Mouse (Mus musculus): ENCODE measurements around the gene Acvr2a. TPM values are rescaled to one million over a fixed set of nuclear protein-coding genes. Genes with fewer than 3 reads are reported as not detected.

Gene Acvr2a
- polyA plus RNA-seq, 1 experiment from 2014 or later: 42.8 TPM

DNA sequence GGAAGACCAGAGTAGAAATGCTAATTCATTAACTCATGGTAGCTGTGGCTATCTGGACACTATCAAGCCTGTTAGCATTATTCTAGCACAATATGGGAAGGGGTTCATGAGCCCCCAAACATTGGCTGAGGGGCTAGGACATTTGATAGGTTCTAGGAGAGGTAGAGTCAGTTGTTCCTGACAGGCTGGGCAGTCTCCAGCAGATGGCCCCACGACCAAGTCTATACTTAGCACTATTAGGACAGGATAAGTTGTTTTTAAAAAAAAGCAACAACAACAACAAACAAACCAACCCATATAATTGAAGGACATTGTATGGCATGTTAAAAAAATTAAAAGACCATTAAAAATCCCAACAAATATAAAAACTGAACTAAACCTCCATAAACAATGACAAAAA is 100.3 kb downstream of the Acvr2a start:
- Histone ChIP-seq H3K27ac (no peak overlapping the region), H3K9me3 (no peaks in the 10 kb centered on the region), H3K4me3 (replicated peaks) (no peak overlapping the region), H3K27me3 (no peaks in the 10 kb centered on the region), H3K4me2 (no peak overlapping the region), H3K9ac (no peak overlapping the region), H3K4me1 (no peaks in the 10 kb centered on the region), H3K36me3 (replicated peaks) (peaks cover 30% of the 10 kb centered on the region)
- WGBS: 91% methylated on average over 1 of the region's 1 CpGs
- ATAC-seq (ENCODE audit: low FRiP score): no peak

DNA sequence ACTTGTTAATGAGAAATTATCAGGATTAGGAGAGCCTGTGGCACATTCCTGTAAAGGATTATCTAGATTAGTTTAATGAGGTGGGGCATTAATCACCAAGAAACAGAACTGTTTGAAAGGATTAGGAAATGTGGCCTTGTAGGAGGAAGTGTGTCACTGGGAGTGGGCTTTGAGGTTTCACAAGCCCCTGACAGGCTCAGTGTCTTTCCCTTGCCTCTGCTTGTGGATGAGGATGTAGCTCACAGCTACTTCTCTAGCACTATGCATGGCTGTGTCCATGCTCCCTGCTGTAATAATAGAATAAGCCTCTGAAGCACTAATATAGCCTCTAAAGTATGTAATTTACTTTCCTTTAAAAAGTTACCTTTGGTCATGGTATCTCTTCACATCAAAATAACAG is 101.9 kb downstream of the Acvr2a start:
- Histone ChIP-seq H3K36me3 (replicated peaks) (peaks cover 30% of the 10 kb centered on the region), H3K4me1 (no peaks in the 10 kb centered on the region), H3K27me3 (no peaks in the 10 kb centered on the region), H3K9me3 (no peaks in the 10 kb centered on the region), H3K4me2 (no peak overlapping the region), H3K4me3 (replicated peaks) (no peak overlapping the region), H3K9ac (no peak overlapping the region), H3K27ac (no peak overlapping the region)
- ATAC-seq (ENCODE audit: low FRiP score): no peak

DNA sequence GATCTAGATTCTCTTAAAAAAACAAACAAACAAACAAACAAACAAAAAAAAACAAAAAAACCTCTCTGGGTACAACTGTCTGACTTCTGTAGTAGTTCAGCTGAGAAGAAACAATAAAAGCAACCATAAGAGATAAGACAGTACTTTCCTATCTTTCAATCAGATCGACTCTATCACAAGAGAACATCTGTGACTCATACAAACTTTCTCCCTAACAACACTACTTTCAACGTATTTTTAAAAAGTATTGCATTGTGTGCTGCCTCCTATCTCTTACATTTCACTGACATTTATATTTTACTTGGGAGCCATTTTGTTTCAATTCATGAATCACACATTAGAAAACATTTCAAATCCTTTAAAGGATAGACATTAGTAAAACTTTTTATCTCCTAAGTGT is 121.1 kb downstream of the Acvr2a start:
- ATAC-seq (ENCODE audit: low FRiP score): no peak
- no peaks in the 10 kb centered on the region for H3K4me1 ChIP-seq
- no peaks in the 10 kb centered on the region for H3K9me3 ChIP-seq
- no peak overlapping the region for H3K4me3 ChIP-seq (replicated peaks)
- no peaks in the 10 kb centered on the region for H3K27me3 ChIP-seq
- no peak overlapping the region for H3K9ac ChIP-seq
- 92% methylated on average over 2 of the region's 2 CpGs for WGBS
- H3K27ac ChIP-seq: no peak overlapping the region
- H3K4me2 ChIP-seq: no peak overlapping the region
- H3K36me3 ChIP-seq (replicated peaks): peaks cover 19% of the 10 kb centered on the region

DNA sequence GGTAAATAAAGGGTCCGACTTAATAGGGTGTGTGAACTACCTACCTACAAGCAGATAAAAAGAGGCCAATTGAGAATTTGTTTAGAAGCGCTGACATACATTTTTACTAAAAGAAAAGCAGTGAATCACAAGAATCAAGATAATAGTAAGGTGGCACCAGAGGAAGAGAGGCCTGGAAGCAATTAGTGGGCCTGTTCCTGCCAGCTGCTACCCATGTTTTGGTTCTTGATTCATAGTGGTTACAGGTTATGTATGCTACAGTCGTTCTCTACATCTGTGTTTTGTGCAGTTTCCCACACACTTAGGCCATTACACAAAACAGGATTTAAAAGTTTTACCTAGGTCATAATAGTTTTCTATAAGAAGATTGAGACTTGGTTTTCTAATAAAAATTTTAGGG is 133.9 kb downstream of the Acvr2a start:
- no peak for ATAC-seq (ENCODE audit: low FRiP score)
- WGBS: 79% methylated on average over 3 of the region's 3 CpGs
- H3K27ac ChIP-seq: no peak overlapping the region
- H3K36me3 ChIP-seq (replicated peaks): no peaks in the 10 kb centered on the region
- peaks cover 7% of the 10 kb centered on the region for H3K4me1 ChIP-seq
- peak overlapping the region; percentile 66 for H3K4me2 ChIP-seq
- no peak overlapping the region for H3K9ac ChIP-seq
- H3K9me3 ChIP-seq: no peaks in the 10 kb centered on the region
- H3K4me3 ChIP-seq (replicated peaks): peak overlapping the region; percentile 83
- no peaks in the 10 kb centered on the region for H3K27me3 ChIP-seq

DNA sequence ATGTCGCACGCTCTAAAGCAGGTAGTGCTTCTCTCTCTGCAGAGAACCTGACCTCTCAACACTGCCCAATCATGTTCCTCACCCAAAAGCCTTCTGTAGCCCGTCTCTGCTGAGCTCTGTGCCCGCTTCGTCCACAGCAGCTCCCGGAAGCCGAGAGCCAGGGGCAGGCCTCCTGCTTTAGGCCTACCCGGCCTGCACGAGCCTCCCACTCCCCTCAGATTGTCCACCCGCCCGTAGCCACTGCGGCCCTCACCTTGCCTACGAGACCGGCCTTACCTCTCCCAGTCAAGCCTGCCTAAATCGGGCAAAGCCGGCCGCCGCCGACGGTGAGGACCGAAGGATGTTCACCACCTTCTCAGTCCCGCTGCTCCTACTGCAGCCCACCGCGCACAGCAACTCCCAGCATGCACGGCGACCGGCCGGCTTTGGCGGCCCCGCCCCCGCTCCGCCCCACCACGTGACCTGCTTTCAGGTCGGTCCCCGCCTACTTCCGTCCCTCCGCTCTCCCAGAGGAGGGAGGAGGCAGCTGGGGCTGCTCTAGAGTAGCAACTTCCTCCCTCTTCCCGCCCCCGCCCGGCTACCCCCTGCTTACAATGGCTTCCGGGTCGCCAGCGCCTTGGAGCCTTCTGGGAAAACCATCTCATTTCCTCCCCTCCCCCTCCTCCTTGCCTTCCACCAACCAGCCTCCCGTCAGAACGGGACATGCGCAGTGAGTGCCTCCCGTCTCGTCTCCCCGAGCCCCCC is 135.1 kb downstream of the Acvr2a start, which contains the start of gene Mbd5:
TSS of gene Mbd5 (plus strand) at position 668 of the 744 bp plus-strand sequence.
- Histone ChIP-seq H3K27ac (peak within 1 kb of the TSS; percentile 95), H3K4me2 (peak within 1 kb of the TSS; percentile 66), H3K9ac (peak within 1 kb of the TSS; percentile 91), H3K4me1 (peaks cover 7% of the 10 kb centered on the region), H3K9me3 (no peaks in the 10 kb centered on the region), H3K27me3 (no peaks in the 10 kb centered on the region), H3K36me3 (replicated peaks) (no peaks in the 10 kb centered on the region), H3K4me3 (replicated peaks) (peak within 1 kb of the TSS; percentile 83)
- ATAC-seq (ENCODE audit: low FRiP score): peak; percentile 99
- 0% methylated on average over 48 of the region's 49 CpGs for WGBS

DNA sequence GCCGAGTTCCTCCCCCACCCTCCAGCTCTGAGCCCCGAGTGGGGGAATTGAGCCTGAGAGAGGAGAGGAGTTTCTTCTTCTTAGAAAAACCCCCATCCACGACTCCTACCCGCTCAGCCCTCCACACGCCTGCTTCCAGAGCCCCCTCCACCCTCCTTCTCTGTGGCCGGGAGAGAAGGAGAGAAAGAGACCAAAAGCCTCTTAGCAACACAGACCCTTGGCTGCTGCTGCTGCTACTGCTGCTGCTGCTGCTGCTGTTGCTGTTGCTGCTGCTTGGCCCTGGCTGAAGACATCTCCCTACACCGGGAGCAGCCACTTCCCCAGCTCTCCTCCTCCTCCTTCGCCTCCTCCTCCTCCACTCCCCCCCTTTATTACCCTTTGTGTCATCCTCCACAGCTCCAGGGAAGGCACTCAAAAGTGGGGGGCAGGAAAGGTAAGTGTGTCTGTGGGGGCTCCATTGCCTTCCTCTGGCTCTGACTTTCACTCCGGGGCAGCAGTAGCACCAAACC is 135.9 kb downstream of the Acvr2a start:
- H3K4me1 ChIP-seq: peaks cover 7% of the 10 kb centered on the region
- H3K27me3 ChIP-seq: no peaks in the 10 kb centered on the region
- peak overlapping the region; percentile 66 for H3K4me2 ChIP-seq
- H3K9me3 ChIP-seq: no peaks in the 10 kb centered on the region
- no peaks in the 10 kb centered on the region for H3K36me3 ChIP-seq (replicated peaks)
- ATAC-seq (ENCODE audit: low FRiP score): peak; percentile 79
- peak overlapping the region; percentile 81 for H3K9ac ChIP-seq
- peak overlapping the region; percentile 95 for H3K27ac ChIP-seq
- H3K4me3 ChIP-seq (replicated peaks): peak overlapping the region; percentile 83
- 0% methylated on average over 6 of the region's 9 CpGs for WGBS

DNA sequence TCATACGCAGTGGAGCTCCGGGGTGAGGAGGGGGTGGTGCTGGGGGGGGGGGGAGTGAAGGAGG is 136.2 kb downstream of the Acvr2a start, which contains the start of gene Orc4:
TSS of gene Orc4 (minus strand) at position 26 of the 64 bp plus-strand sequence.
- Histone ChIP-seq H3K9me3 (no peaks in the 10 kb centered on the region), H3K4me1 (peaks cover 7% of the 10 kb centered on the region), H3K27ac (peak within 1 kb of the TSS; percentile 95), H3K36me3 (replicated peaks) (no peaks in the 10 kb centered on the region), H3K27me3 (no peaks in the 10 kb centered on the region), H3K4me3 (replicated peaks) (peak within 1 kb of the TSS; percentile 83), H3K9ac (peak within 1 kb of the TSS; percentile 91), H3K4me2 (peak within 1 kb of the TSS; percentile 66)
- 0% methylated on average over 2 of the region's 2 CpGs for WGBS
- ATAC-seq (ENCODE audit: low FRiP score): no peak; the same call in 1 of the 2 replicates

DNA sequence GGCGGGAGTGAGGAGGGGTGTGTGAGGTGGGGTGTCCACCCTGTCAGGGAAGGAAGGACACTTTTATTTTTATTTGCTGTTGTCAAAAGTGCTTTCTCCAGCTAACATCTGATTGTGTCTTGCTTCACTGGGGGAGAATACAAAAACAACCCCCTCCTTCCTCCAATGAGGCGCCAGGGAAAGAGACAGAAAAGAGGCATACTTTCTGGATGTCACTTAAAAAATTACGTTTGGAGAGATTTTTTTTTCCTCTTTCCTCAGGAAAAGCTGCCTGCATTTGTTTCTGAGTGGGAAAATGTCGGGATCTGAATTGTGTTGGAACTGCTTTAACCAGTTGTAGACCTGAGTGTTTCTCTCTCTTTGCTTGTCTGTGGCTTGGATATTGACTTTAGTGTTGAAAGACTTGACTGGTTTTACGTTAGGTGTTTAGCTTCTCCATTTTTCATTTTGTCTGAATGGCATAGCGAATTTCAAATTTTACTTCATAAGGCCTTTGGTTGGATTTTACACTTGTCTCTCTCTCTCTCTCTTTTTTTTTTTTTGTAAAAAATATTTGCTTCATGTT is 136.5 kb downstream of the Acvr2a start:
- no peaks in the 10 kb centered on the region for H3K9me3 ChIP-seq
- H3K9ac ChIP-seq: peak overlapping the region; percentile 81
- peaks cover 7% of the 10 kb centered on the region for H3K4me1 ChIP-seq
- no peak for ATAC-seq (ENCODE audit: low FRiP score)
- peak overlapping the region; percentile 66 for H3K4me2 ChIP-seq
- peak overlapping the region; percentile 95 for H3K27ac ChIP-seq
- 17% methylated on average over 5 of the region's 6 CpGs for WGBS
- no peaks in the 10 kb centered on the region for H3K36me3 ChIP-seq (replicated peaks)
- H3K4me3 ChIP-seq (replicated peaks): peak overlapping the region; percentile 83
- H3K27me3 ChIP-seq: no peaks in the 10 kb centered on the region

Other genes starting within 250 kb of the Acvr2a start
- 36.0 and 37.0 TPM in 2 replicates for gene Mbd5, start 135.4 kb downstream of the Acvr2a start, polyA plus RNA-seq (2016; fragmentation: Nextera tagmentation; extraction: Ambion mirVana)
- gene Orc4, start 136.2 kb downstream of the Acvr2a start, polyA plus RNA-seq (2016; fragmentation: Nextera tagmentation; extraction: Ambion mirVana): 131 and 132 TPM in 2 replicates

All from forebrain, embryonic 12.5 days (tissue).